Mouse (Mus musculus) testis, adult 2 months (tissue): ENCODE results near the gene Ksr1.

Source experiments
- CTCF ChIP-seq: fragments of 200-500 bp; IDR thresholded peaks from 2 replicates; pipeline ENCODE4 v1.5.1; 2012; ENCODE audit warnings: low read depth, mild to moderate bottlenecking, inconsistent platforms, low read length, moderate library complexity; ENCODE audit not compliant: control insufficient read depth, insufficient read depth, insufficient replicate concordance
- POLR2A ChIP-seq: fragments of 200-500 bp; IDR thresholded peaks from 2 replicates; pipeline ENCODE4 v1.6.1; 2012; ENCODE audit warnings: low read depth, mild to moderate bottlenecking, inconsistent platforms, low read length, moderate library complexity; ENCODE audit not compliant: control insufficient read depth

DNA sequence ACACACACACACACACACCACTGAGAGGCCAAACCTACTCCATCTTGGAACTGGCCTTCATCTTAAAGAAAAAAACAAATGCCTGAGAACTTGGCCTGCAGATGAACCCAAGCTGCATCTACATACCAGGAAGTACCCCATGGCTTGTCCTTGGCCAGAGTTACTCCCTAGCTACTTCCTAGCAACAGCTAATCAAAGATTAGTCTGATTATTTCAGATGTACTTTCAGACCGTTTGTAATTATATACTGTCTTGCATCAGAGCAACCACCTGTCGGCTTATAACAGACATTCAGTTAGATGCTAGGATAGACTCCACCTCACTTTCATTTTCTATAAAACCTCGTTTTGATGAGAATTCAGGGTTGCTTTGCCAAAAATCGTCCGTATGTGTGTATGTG is 139.8 kb downstream of the Ksr1 start:
- TF ChIP-seq POLR2A (no peak), CTCF (no peak)
